Mouse (Mus musculus) ES-E14 (cell line): ENCODE measurements at regions not wholly inside any gene's neighbourhood (a gene's known extent, or its start where the extent isn't known, plus 50 kb on each side); places are given as distances from the start of the nearest gene placed in this dataset.

ENCODE experiments used
- CHD2 ChIP-seq: IDR thresholded peaks from 2 replicates; pipeline ENCODE4 v1.6.1; 2014; ENCODE audit warnings: mild to moderate bottlenecking, low read depth, low read length, inconsistent platforms
- HCFC1 ChIP-seq: IDR thresholded peaks from 2 replicates; pipeline ENCODE4 v1.6.1; 2012; ENCODE audit warnings: low read length, inconsistent platforms, borderline replicate concordance; ENCODE audit not compliant: insufficient read depth
- MAFK ChIP-seq: IDR thresholded peaks from 2 replicates; pipeline ENCODE4 v1.6.1; 2014; ENCODE audit warnings: mild to moderate bottlenecking, low read depth, low read length, inconsistent platforms; ENCODE audit not compliant: insufficient read depth
- ZC3H11A ChIP-seq: IDR thresholded peaks from 2 replicates; pipeline ENCODE4 v1.6.1; 2012; ENCODE audit warnings: low read depth, mild to moderate bottlenecking, inconsistent platforms, low read length, borderline replicate concordance
- ZNF384 ChIP-seq: IDR thresholded peaks from 2 replicates; pipeline ENCODE4 v1.6.1; 2012; ENCODE audit warnings: low read depth, low read length, inconsistent platforms

DNA sequence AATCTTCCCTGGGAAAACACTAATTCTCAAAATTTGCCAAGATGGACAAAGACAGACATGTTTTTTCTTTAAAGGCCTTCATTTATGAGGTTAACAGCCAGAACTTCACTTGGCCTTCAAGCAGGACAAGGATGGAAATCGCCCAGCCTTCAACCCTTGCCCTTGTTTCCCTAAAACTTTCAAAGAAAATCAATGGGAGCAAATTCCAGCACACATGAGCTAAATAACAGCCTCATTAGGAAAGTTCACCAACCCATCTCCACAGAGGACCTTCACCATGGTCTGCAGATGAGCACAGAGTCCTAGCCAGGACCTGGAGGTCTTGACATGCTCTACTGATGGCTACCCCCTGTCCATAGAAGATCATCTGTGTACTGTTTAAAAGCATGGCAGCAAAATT, 271.8 kb downstream of the Ddx10 start:
- TF ChIP-seq ZNF384, result no peak
- no peak for TF ChIP-seq ZC3H11A
- no peak for TF ChIP-seq CHD2
- TF ChIP-seq HCFC1, result no peak
- no peak for TF ChIP-seq MAFK
